Mouse (Mus musculus): ENCODE data around the gene Barhl1. TPM values are rescaled to one million over a fixed set of nuclear protein-coding genes. Genes with fewer than 3 reads are reported as not detected.

Barhl1 gene
- total RNA-seq (2017) = not detected in 2 replicates

- ATAC-seq (ENCODE audit: extremely low read depth, insufficient number of reproducible peaks, low FRiP score, poor library complexity, severe bottlenecking) = no peak
Observed at GRCm38 (mm10) chr2:28916513-28916865, at the start of gene Barhl1. Gene Barhl1 (minus strand): TSS chr2:28916668.

- ATAC-seq (ENCODE audit: extremely low read depth, insufficient number of reproducible peaks, low FRiP score, poor library complexity, severe bottlenecking) = no peak
Observed at GRCm38 (mm10) chr2:28963565-28963964, 47.1 kb upstream of the Barhl1 start.

GRCm38 (mm10) chr2:28961636-28962035 is 45.2 kb upstream of the Barhl1 start:
- ATAC-seq (ENCODE audit: extremely low read depth, insufficient number of reproducible peaks, low FRiP score, poor library complexity, severe bottlenecking) = no peak

GRCm38 (mm10) chr2:28961024-28961585 is 44.6 kb upstream of the Barhl1 start:
- no peak for ATAC-seq (ENCODE audit: extremely low read depth, insufficient number of reproducible peaks, low FRiP score, poor library complexity, severe bottlenecking)

- no peak for ATAC-seq (ENCODE audit: extremely low read depth, insufficient number of reproducible peaks, low FRiP score, poor library complexity, severe bottlenecking)
Observed at GRCm38 (mm10) chr2:28956874-28957273, 40.4 kb upstream of the Barhl1 start.

- ATAC-seq (ENCODE audit: extremely low read depth, insufficient number of reproducible peaks, low FRiP score, poor library complexity, severe bottlenecking) = no peak
Observed at GRCm38 (mm10) chr2:28954595-28954994, 38.1 kb upstream of the Barhl1 start.

- ATAC-seq (ENCODE audit: extremely low read depth, insufficient number of reproducible peaks, low FRiP score, poor library complexity, severe bottlenecking) = no peak
Observed at GRCm38 (mm10) chr2:28952981-28953380, 36.5 kb upstream of the Barhl1 start.

- ATAC-seq (ENCODE audit: extremely low read depth, insufficient number of reproducible peaks, low FRiP score, poor library complexity, severe bottlenecking) = no peak
Observed at GRCm38 (mm10) chr2:28946312-28946711, 29.8 kb upstream of the Barhl1 start.

- ATAC-seq (ENCODE audit: extremely low read depth, insufficient number of reproducible peaks, low FRiP score, poor library complexity, severe bottlenecking) = no peak
Observed at GRCm38 (mm10) chr2:28945388-28945787, 28.9 kb upstream of the Barhl1 start.

- no peak for ATAC-seq (ENCODE audit: extremely low read depth, insufficient number of reproducible peaks, low FRiP score, poor library complexity, severe bottlenecking)
Observed at GRCm38 (mm10) chr2:28943666-28944516, 27.4 kb upstream of the Barhl1 start.

GRCm38 (mm10) chr2:28938997-28939396 is 22.5 kb upstream of the Barhl1 start:
- no peak for ATAC-seq (ENCODE audit: extremely low read depth, insufficient number of reproducible peaks, low FRiP score, poor library complexity, severe bottlenecking)

GRCm38 (mm10) chr2:28930571-28930970 is 14.1 kb upstream of the Barhl1 start:
- no peak for ATAC-seq (ENCODE audit: extremely low read depth, insufficient number of reproducible peaks, low FRiP score, poor library complexity, severe bottlenecking)

- ATAC-seq (ENCODE audit: extremely low read depth, insufficient number of reproducible peaks, low FRiP score, poor library complexity, severe bottlenecking) = 0 out of 2 replicates have a peak, but pooled peaks have one; percentile 42
Observed at GRCm38 (mm10) chr2:28923912-28924311, 7.4 kb upstream of the Barhl1 start.

- no peak for ATAC-seq (ENCODE audit: extremely low read depth, insufficient number of reproducible peaks, low FRiP score, poor library complexity, severe bottlenecking)
Observed at GRCm38 (mm10) chr2:28919001-28919400, 2.5 kb upstream of the Barhl1 start.

GRCm38 (mm10) chr2:28917518-28918361 is 1.3 kb upstream of the Barhl1 start:
- no peak for ATAC-seq (ENCODE audit: extremely low read depth, insufficient number of reproducible peaks, low FRiP score, poor library complexity, severe bottlenecking)

GRCm38 (mm10) chr2:28917156-28917517 is 669 bp upstream of the Barhl1 start:
- ATAC-seq (ENCODE audit: extremely low read depth, insufficient number of reproducible peaks, low FRiP score, poor library complexity, severe bottlenecking) = no peak

GRCm38 (mm10) chr2:28915768-28916512 is 528 bp downstream of the Barhl1 start:
- ATAC-seq (ENCODE audit: extremely low read depth, insufficient number of reproducible peaks, low FRiP score, poor library complexity, severe bottlenecking) = no peak

- ATAC-seq (ENCODE audit: extremely low read depth, insufficient number of reproducible peaks, low FRiP score, poor library complexity, severe bottlenecking) = no peak
Observed at GRCm38 (mm10) chr2:28915104-28915738, 1.2 kb downstream of the Barhl1 start.

- ATAC-seq (ENCODE audit: extremely low read depth, insufficient number of reproducible peaks, low FRiP score, poor library complexity, severe bottlenecking) = no peak
Observed at GRCm38 (mm10) chr2:28914121-28914520, 2.3 kb downstream of the Barhl1 start.

All from neutrophil, adult 5-6 weeks (primary cell).